Mouse (Mus musculus) G1E-ER4 (cell line): ENCODE data around the gene Ccdc148. TPM values are rescaled to one million over a fixed set of nuclear protein-coding genes. Genes with fewer than 3 reads are reported as not detected.

Experiments used
- GATA1 ChIP-seq: IDR thresholded peaks from one replicate; pipeline ENCODE4 v1.8.0; 2012; ENCODE audit warnings: low read length, inconsistent platforms
- polyA plus RNA-seq: library from polyadenylated mRNA; stranded (reverse); fragments of >175 nt; gene quantifications from 2 replicates; pipeline ENCODE4 v1.2.3, GENCODE M21; 2012

Gene Ccdc148
- polyA plus RNA-seq, 1 experiment, result not detected

GRCm38 (mm10) chr2:59186122-59186521 lies 25.6 kb upstream of the Ccdc148 start:
- TF ChIP-seq GATA1, result no peak

- no peak for TF ChIP-seq GATA1
Measured at GRCm38 (mm10) chr2:59184107-59185064, 23.9 kb upstream of the Ccdc148 start.

- TF ChIP-seq GATA1, result no peak
Measured at GRCm38 (mm10) chr2:59183541-59183940, 23.1 kb upstream of the Ccdc148 start.

GRCm38 (mm10) chr2:59181321-59182113 lies 21.0 kb upstream of the Ccdc148 start:
- TF ChIP-seq GATA1, result no peak

GRCm38 (mm10) chr2:59179487-59179886 lies 19.0 kb upstream of the Ccdc148 start:
- TF ChIP-seq GATA1, result no peak

- TF ChIP-seq GATA1, result no peak
Measured at GRCm38 (mm10) chr2:59178960-59179359, 18.5 kb upstream of the Ccdc148 start.

GRCm38 (mm10) chr2:59178191-59178590 lies 17.7 kb upstream of the Ccdc148 start:
- no peak for TF ChIP-seq GATA1

- no peak for TF ChIP-seq GATA1
Measured at GRCm38 (mm10) chr2:59175926-59176325, 15.4 kb upstream of the Ccdc148 start.

GRCm38 (mm10) chr2:59171533-59171932 lies 11.1 kb upstream of the Ccdc148 start:
- no peak for TF ChIP-seq GATA1

GRCm38 (mm10) chr2:59170593-59170992 lies 10.1 kb upstream of the Ccdc148 start:
- no peak for TF ChIP-seq GATA1

- TF ChIP-seq GATA1, result no peak
Measured at GRCm38 (mm10) chr2:59170208-59170589, 9.7 kb upstream of the Ccdc148 start.

GRCm38 (mm10) chr2:59169572-59170207 lies 9.2 kb upstream of the Ccdc148 start:
- no peak for TF ChIP-seq GATA1

- no peak for TF ChIP-seq GATA1
Measured at GRCm38 (mm10) chr2:59167830-59168229, 7.3 kb upstream of the Ccdc148 start.

- no peak for TF ChIP-seq GATA1
Measured at GRCm38 (mm10) chr2:59166976-59167375, 6.5 kb upstream of the Ccdc148 start.

- TF ChIP-seq GATA1, result no peak
Measured at GRCm38 (mm10) chr2:59162285-59162600, 1.8 kb upstream of the Ccdc148 start.
